Mouse (Mus musculus) layer of hippocampus, adult 9-11 months (tissue): ENCODE data around the gene 4931428F04Rik.
A peak's percentile ranks its signal among the peaks of the same experiment; 100 is the strongest.
"Not testable (repeated sequence)": the region's sequence is repeated elsewhere in the genome, so short reads cannot be mapped to it uniquely, and the experiment has no call there.

Experiments
- DNase-seq: peaks from one replicate; pipeline ENCODE4 v3.0.0; 2022

Gene 4931428F04Rik

DNA sequence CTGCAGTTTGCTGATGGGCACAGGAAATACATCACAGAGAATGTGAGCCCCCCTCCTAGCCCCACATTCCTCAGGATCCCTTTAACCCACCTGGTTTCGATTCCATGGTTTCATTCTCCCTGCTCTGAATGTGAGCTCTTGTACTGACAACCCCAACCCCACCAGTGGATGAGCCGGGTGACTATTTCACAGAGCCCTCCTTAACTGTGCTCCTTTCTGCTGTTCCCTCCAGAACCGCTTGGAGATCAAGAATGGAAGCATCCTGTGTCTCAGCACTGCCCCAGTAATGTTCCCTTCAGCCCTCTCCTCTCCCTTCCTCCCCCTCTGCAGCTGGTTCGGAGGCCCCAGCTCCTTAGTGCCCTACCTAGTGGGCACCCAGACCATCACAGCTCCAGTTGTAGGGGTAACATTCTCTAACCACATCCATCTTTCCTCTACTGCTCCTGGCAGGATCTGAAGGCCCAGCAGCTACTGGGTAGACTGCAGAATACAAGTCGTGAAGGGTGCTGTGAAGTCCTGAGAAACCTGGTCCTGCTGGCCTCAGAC, 16.6 kb upstream of the 4931428F04Rik start:
- no peak for DNase-seq

DNA sequence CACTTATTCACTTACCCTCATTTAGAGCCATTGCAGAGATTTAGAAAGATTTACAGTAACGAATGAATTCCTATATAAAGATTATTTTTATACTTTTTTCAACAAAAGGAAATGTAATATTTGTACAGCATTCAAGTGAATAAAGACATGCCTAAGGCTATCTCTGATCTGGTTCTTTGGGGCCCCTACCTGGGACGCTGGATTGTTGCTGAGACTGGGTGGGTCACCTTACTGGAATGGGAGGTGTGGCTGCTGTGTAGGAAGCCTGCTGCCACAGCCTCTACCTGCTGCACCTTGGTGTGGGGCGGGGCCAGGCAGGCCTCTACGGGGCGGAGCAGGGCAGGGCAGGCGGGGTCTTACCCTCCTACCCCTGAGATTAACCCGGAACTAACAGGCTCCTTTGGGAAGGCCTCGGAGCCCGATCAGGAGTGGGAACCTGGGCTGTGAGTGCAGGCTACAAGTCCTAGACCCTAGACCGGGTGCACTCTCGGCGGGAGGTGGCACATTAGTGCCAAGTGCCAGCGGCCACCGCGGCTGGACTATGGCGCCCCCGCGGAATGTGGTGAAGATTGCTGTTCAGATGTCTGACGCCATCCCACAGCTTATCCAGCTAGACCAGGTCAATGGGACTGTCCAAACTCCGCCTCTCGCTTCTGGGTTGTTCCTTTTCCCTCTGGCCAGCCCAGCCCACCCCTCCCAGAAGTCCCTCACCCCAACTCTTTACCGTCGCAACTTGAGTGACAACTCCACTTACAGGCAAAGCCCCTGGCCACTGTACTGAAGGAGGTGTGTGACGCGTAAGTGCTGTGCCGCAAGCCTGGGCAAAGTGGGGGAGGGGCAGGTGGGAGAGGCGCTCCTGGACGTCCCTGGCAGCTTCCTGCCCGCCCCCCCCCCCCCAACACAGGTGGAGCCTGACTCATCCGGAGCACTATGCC, 15.8 kb upstream of the 4931428F04Rik start, which contains the start of gene Elmo3:
Gene Elmo3, plus strand, starts transcription at position 391 of the 935 bp plus-strand sequence.
- no peak for DNase-seq

GRCm38 (mm10) chr8:105304325-105305210, 14.9 kb upstream of the 4931428F04Rik start:
- no peak for DNase-seq

DNA sequence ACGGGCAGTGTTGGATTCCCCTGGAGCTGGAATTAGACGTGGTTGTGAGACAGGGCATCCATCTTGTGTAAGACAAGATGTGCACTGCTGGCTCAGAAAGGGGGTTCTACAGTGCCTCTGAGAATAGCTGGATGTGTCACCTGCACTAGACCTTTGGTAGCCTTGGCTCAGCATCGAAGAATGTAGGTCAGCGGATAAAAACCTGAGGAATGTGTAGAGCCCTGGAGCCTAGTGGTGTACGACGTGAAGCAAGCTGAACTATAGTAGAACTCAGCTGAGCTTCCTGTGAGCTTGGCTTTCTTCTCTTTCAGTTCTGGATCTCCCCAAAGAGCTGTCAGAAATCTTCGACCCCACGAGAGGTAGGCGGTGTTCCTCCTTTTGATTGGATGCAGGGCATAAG, 14.2 kb upstream of the 4931428F04Rik start:
- no peak for DNase-seq

GRCm38 (mm10) chr8:105303396-105303795, 13.7 kb upstream of the 4931428F04Rik start:
- DNase-seq = no peak

GRCm38 (mm10) chr8:105299962-105300361, 10.3 kb upstream of the 4931428F04Rik start:
- DNase-seq = no peak

GRCm38 (mm10) chr8:105298351-105299252, 8.9 kb upstream of the 4931428F04Rik start:
- DNase-seq = no peak

DNA sequence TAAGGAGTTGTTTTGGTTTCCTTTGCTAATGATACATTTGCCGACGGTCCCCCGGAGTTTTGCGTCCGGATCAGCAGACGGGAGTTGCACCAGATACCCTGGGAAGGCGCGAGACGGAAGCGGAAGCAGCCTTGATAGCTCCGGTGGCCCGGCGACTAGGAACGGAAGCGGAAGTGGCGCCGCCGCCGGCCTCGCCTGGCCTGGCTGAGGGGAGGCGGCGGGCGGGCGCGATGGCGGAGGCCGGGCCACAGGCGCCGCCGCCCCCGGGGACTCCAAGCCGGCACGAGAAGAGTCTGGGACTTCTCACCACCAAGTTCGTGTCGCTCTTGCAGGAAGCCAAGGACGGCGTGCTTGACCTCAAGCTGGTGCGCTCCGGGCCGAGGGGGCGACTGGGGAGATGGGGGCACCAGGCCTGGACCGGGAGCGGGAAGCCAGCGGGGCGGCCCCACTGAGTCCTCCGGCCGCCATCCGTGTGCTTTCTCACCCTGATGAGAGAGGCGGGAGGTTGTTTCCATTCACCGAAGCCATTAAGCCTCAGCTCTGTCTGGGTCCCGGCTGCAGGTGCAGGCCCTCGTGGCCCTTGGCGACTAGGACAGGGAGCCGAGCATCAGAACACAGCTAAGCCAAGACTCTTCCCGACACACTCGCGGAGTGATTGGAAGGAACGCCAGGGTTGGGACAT, 8.0 kb upstream of the 4931428F04Rik start, which contains the start of gene E2f4:
Gene E2f4, plus strand, starts transcription at position 153 of the 682 bp plus-strand sequence.
- peak; percentile 94 for DNase-seq

DNA sequence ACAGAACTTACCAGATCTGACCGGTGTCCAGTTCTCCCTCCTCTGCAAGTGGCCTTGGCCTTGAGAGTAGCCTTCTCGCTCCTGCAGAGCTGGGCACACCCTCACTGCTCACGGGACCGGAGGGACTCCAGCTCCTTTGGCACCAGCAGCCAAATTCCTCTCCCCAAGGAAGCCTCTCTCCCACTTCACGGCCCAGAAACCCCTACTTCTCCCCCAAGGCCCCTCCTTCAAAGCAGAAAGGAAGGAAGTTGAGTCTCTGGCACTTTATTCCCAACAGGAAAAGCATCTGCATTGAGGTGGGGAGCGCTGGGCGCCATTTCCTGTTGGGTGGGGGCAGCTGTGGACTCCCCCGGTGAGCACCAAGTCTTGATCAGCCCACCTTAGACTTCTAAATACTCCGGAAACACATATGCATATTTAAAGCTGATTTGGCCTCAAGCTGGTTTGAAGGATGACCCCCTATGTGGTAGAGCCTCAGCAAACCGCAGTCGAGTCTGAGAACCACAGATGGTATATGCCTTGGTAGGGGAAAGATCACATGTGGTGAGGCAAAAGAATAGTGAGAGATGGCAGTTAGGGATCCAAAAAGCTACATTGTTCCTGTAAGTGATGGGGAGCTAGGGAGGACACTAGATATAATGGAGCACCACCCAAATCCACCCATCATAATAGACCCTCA, 6.4 kb upstream of the 4931428F04Rik start, which contains the start of gene Exoc3l:
Gene Exoc3l, minus strand, starts transcription at position 207 of the 679 bp plus-strand sequence.
- DNase-seq = no peak

GRCm38 (mm10) chr8:105295256-105295655, 5.6 kb upstream of the 4931428F04Rik start:
- DNase-seq = no peak

GRCm38 (mm10) chr8:105294776-105295175, 5.1 kb upstream of the 4931428F04Rik start:
- DNase-seq = no peak

- no peak for DNase-seq
Observed at GRCm38 (mm10) chr8:105293405-105293804, 3.7 kb upstream of the 4931428F04Rik start.

DNA sequence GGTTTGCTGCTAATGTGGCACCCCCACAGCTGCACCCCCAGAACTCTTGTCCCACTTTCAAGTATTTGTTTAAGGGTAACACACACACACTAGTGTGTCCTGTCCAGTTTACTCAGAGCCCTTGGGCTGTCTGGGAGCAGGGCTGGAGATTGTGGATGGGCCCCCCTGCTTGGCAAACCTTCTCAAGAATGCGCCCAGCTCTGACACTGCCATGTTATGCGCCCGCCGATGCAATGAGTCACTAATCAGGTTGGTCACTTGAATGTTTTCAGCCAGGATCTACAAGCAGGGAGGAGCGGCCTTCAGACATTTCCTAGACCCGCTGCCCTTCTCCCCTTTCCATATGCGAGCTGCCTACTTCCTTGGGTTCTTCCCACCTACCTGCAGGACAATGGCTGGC, 2.8 kb upstream of the 4931428F04Rik start:
- no peak for DNase-seq

GRCm38 (mm10) chr8:105291802-105292201, 2.1 kb upstream of the 4931428F04Rik start:
- not testable (repeated sequence) for DNase-seq

GRCm38 (mm10) chr8:105291364-105291763, 1.7 kb upstream of the 4931428F04Rik start:
- DNase-seq = not testable (repeated sequence)

DNA sequence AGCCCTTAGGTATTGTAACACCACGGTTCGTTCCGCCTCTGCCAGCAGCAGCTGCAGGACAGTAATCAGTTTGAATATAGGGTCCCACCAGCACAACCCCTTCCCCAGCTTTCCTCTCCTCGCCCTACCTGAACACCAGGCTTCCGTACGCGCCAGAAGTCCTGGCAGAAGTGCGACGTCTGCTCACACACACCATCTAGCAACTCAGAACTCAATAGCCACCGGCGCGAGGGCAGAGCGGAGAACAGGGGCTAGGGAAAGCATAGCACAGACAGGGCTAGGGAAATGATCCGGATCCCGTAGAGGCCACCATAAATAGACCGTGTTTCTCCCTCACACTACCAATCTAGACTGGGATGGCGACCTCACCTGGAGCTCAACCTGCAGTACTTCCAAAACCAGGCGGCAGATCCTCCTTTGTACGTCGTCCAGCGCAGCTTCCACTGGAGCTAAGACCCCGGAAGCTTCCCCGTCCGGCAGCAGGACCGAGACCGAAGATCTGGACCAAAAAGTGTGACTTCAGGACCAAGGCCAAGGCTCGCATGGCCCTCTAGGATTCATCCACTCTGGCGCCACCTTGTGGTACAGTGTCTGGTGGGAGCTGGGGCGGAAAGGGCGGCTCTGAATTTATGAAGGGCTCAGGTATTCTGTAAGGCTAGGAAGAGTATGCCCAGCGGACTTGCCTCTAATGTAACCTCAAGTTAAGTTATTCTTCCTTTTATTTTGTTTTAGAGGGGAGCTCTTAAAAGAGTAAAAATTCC, 1.1 kb upstream of the 4931428F04Rik start:
- DNase-seq = peak; percentile 74

- DNase-seq = peak; percentile 95
Observed at GRCm38 (mm10) chr8:105288958-105289732, 519 bp downstream of the 4931428F04Rik start.

GRCm38 (mm10) chr8:105288231-105288630, 1.4 kb downstream of the 4931428F04Rik start:
- no peak for DNase-seq

DNA sequence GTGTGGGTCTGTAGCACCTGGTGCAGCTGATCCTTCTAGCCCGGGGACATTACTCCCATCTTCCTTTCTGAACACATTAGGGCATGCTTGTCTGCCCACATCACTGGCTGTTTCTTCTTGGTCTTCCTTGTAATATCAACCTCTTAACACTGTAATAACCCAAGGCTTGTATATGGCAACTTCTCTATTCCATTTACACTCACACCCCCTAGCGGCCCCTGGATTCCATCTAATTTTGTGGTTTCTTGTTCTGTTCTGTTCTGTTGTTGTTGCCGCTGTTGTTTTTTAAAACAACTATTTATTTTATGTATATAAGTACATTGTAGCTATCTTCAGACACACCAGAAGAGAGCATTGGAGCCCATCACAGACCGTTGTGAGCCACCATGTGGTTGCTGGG, 2.8 kb downstream of the 4931428F04Rik start:
- DNase-seq = no peak
